Mouse (Mus musculus): ENCODE data around the gene Cyp8b1.
A peak's percentile ranks its signal among the peaks of the same experiment; 100 is the strongest.

Gene Cyp8b1

DNA sequence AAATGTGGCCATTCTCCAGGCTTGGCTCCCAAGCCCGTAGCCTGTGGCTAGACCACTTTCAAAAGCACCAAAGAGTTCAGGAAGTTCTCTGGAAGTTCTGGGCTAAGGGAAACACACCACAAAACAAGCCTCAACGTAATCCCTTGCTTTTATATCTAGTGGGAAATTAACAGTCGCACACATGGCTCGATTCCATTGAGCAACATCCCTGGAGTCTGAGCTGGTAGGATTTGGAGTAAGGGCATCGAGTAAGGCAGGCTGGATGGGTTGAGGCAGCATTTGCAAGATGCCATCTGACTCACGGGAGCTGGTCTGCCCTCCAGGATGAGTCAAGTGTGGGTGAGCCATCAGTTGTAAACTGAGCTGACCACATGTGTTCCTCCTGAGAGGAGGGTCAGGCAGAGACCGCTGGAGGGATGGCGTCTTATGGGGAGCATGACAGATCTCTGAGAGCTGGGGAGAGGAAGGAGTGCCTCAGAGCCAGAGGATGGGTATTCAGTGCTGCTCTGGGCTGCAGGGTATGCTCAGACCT, 1.8 kb downstream of the Cyp8b1 start:
- no peak for DNase-seq

DNA sequence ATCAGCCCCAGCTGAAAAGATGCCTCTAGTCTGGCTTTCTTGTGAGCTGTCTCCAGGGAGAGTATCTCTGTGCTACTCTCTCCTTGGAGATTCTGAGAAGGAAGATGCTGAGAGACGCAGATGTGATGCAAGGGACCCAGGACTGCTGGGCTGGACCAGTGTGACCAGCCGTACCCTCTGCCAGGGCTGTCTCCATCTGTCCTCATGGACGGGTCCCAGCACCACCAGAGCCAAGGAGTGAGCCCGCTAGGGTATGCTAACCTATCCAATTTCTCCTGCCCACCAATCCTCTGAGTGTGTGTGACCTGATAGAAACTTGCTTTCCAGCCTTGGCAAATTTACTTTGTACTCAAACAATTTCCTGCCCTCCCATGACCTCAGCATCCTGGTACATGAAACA, 3.3 kb downstream of the Cyp8b1 start:
- DNase-seq: no peak

DNA sequence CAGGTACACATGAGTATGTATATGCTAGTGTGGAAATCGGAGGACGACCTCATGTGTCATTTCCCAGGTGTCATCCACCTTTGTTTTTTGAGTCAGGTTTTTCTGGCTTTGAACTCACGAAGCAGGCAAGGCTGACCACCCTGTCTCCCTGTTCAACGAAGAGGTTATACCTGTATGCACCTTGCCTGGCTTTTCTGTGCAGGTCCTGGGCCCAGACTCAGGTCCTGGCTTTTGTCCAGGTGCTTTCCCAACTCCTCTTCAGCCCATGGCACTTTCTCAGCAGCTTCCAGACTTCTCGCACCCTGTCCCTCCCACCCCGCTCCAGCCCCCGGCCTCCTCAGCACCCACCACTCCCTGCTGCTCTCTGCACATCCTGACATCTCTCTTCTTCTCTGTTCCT, 4.9 kb downstream of the Cyp8b1 start:
- DNase-seq: no peak

DNA sequence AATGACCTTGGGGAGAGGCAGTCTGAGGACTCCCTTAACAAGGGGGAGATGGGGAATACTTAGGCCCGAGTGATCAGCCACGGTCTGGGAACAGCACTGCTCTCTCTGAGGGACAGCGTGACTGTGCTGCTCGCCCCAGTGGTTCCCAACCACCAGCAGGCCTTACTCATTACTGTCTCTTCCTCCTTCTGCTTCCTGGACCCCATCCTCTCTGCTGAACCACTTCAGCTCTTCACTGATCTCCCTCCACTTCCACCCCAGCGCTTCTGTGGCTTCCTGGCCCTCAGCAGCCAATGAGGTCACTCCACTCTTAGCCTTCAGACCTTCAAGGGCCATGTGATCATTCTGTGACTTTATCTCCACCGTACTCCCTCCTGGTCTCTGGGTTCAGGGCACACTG, 6.5 kb downstream of the Cyp8b1 start:
- DNase-seq: no peak

DNA sequence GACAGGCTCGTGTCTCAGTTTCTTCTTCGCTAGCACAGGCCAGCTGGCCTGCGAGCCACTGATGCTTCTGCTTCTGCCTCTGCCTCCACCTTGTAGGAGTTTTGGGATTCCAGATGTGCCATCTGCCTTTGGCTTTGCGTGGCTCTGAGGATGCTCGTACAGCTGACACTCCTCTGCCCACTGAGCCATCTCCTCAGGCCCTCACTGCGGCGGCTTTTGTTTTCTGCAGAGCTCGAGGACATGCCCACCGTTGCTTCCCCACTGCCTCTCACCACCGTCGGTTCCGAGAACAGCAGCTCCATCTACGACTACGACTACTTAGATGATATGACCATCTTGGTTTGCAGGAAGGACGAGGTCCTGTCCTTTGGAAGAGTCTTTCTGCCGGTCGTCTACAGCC, 7.8 kb downstream of the Cyp8b1 start:
- no peak for DNase-seq

DNA sequence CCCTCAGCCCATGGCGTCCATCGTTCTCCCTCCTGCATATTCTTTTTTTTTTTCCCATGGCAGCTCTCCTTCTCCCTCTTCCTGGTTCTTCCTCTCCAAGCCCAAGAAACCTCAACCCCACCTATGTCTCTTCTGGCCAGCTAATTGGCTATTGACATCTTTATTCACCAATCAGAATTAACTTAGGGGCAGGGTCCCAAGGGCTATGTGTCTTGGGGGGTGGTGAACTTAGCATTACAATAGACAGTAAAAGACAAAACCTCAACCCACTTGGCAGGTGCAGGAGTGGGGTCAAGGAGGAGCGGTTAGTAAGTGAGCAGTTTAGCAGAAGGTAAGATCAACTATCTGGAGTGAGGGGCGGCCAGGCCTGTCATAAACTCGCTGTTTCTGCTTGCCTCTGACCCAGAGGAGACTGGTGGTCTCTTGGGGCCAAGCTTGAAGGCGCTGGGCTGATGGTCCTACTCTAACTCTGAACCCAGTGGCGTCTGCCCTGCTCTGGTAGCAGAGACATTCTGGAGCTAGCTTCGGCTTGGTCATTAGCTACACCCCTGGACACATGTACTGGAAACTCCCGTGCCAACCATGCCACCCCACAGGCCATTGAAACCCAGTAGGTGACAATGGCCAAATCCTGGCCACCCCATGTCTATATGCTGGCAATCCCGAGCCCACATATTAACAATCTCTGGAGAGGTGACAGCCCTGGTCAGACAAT, 8.6 kb downstream of the Cyp8b1 start:
- DNase-seq: no peak

DNA sequence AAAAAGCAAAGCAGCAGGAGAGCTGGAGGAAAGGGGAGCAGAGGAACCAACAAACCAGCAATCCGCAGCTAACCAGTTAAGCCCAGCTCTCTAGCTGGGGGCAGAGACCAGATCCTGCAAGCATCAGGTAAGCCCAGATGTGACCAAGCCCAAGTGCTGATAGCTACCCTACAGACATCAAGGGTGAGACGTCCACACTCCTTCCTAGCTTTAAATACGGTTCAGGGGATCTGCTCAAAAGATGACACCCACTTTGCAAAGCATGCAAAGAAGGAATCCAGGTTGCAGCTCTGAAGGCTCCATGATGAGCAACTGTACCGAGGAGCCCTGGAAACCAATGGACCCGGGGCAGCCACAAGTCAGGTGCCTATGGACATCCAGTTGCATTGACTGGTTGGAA, 9.6 kb downstream of the Cyp8b1 start:
- DNase-seq: no peak

DNA sequence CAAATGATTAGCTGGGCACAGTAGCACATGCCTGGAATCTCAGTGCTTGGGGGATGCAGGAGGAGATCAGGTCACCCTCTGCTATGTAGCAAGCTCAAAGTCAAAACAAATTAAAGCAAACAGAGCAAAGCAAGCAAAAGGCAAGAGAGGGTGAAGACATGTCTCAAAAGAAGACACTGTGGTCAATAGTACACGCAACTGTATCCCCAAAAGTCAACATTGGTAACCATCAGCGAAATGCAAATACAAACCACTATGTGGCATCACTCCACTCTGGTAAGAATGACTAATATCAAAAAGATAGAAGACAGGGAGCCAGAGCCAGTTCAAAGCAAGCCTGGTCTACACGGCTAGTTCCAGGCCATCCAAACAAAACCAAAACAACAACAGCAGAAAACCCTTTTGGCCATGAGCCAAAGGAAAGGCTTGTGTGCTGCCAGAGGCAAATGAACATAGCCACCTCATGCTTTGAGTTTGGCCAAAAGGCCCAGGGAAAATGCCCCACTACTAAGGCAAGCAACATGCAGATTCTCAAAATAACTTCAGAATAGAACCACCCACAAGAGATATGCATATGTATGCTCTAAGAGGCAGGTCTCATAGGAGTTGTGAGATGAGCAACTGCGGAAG, 10.4 kb downstream of the Cyp8b1 start:
- no peak for DNase-seq

DNA sequence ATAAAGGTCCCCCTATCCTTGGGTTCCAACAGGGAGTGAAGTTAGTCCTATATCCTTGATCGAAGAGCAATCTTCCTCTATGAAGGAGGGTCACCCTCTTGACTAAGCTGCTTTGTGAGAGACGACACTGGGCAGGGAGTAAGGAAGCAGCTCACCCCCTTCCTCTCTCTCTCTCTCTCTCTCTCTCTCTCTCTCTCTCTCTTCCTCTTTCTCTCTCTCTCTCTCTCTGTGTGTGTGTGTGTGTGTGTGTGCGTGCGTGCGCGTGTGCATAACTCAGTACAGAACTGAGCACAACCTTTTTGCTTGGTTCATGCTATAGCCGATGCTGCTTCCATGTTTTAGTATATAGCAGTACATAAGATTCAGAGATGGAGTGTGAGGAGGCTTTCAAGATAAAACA, 11.2 kb downstream of the Cyp8b1 start:
- no peak for DNase-seq

DNA sequence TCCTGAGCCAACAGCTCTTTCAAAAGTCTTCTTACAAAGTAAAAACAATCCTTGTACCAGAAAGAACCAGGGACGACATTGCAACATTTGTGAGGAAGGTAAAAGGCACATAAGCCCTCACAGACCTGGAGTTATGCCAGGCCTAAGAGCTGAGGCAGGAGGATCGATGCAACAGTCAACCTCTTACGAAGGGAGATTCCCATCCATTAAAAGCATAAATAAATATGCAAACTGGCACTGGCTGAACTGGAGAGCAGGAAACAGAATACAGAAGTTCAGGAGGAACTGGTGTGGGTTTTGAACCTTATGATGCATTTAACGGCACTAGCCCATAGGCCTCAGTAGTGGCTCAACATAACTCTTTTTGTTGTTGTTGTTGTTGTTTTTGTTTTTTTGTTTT, 11.8 kb downstream of the Cyp8b1 start:
- DNase-seq: no peak

DNA sequence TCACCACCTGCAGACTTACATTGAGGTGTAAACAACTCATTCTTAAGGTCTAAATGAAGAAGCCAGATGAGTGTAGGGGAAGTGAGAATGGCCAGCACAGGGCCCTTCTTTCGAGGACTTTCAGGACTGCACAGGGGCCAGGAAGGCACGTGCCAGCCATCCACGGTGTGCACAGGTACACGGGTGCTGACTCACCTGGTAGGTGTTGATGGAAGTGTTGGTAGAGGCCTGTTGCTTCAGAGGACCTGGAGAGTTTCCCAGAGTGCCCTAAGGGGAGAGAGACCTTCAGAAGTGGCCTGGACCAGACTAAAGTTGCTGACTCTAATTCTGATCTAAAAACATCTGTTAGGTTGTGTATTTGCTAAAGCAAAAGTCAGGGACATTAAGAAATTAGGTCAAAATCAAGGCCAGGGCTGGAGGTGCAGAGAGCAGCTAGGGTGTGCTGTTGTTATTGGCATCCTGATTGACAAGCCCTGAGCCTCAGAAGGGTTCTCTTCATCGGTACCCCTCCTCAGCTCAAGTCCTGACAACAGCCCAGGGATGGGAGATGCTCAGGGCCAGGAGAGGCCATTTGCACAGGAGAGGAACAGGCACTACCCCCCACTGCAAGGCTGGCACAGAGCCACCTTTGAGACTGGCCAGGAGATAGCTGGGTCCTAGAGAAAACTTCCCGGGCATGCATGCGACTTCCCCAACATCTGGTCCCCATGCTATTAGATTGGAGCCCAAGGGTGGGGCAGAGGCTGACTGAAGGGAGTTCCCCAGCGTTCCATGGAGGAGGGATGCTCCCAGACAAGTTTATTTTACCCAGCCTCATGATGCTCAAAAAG, 12.4 kb downstream of the Cyp8b1 start:
- no peak for DNase-seq

DNA sequence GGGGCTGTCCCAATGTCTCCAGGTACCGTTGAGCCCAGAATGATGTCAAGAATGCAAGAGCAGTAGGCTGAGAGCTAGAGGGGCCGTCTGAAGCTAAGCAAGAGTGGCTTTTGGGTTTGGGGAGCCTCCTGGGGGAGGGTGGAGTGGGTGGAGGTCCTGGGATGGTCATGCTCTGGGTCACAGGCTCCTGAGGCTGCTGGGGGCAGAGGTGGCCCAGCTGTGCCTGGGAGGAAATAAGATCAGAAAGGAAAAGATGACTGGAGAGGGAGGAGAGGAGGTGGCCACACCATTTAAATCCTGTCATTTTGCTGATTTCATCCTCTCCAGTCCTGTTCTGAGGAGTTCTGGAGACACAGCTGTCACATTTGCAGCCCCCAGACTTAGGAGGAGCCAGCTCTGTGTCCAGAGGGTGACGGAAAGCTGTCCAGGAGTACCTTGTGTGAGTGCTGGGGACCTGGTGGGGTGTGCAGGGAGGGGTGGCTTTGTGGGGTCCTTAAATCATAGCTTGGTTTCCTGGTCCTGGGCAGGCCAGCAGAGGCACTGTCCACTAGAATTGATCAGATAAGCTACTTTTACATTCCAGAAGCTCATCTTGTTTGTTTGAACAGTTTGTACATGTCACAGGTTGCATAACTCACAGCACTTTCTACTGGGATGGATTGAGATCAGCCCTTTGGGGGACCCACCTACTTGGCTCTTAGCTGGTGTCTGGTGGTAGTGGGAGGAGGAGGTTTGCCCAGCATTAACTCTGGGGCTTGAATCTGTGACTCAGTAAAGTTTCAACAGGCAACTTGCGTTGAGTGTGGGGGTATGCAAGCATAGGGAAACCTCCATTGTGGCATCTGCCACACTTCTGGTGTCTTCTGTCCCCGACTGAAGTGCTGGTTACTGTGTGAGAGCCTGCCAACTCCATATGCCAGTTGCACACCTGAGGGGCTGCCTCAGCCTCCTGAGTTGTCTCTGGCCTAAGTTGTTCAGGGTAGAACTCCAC, 14.1 kb downstream of the Cyp8b1 start:
- no peak for DNase-seq

DNA sequence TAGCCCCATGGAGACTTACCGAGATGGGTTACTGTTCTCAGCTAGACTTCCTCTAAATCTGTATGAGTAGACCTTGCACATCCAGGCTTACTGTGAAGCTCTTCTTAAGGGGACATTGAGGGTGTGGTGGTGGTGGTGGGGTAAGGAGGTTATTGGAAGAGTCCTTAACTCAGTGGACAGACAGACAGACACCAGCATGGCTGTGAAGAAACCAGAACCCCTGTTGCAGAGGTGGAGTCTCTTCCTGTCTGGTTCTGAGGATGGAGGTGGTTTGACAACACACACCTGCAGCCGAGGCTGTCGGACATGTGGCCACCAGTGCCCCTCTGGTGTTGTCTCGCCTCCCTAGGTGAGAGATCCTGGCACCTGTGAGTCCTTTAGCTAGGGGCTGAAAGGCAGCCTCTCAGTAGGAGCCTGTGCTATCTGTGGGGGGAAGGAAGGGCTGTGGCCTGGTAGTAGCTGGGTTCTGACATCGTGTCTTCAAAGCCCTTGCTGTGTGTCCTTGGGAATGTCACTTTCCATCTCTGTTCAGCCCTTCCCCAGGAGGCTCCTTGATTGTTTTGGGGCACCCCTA, 15.7 kb downstream of the Cyp8b1 start:
- no peak for DNase-seq

DNA sequence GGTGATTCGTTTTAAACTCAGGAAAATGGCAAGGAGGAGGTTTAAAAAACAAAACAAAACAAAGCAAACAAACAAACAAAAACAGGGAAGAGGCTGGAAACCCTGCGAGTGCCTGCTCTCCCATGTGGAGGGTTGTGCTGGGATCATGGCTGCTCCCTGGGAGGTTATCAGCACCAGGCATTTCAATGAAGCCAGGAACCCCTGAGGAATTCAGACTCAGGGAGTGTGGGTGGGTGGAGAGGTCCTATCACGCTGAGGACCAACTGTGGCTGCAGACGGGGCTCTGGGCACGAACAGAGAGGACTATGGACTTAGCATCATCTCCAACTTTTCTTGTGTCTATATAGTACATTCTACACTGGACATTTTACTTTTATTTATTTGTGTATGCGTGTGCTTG, 16.8 kb downstream of the Cyp8b1 start:
- DNase-seq: no peak

DNA sequence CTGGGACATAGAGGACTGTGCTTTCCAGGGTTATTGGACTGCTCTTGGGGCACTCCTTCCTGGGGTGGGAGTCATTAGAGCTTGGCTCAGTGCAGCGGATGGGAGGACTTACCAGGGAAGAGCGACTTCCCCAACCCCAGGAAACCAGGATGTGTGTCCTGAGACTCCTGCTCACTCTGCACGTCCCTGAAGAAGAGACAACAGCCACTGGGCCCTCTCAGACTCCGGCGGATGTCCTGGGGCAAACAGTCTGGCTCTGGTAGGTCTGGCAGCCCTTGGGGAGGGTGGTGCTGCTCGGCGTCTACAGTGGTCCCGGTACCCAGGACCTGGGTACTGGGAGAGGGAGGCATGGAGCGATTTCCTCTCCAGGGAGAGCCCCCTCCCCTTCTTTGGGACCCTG, 17.9 kb downstream of the Cyp8b1 start, which contains the start of gene Ackr2:
Gene Ackr2, plus strand, starts transcription at position 111 of the 400 bp plus-strand sequence.
- peak; percentile 38 for DNase-seq

DNA sequence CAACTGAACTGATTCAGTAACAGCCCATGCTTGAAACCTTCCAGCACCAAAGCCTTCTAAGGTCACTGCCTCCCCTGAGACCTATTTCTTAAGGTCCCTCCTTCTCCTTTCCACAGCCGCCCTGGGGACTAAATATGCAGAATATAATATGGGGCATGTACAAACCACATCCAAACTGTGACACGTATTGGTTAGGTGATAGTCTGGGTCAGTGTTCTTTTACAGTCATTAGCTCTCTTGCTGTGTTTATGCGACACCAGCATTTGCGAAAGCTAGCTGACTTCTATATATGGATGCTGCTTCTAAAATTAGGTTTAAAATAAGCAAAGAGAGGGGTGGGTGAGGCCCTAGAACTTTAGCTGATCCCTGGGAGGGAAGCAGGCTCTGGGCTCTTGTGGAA, 19.3 kb downstream of the Cyp8b1 start:
- no peak for DNase-seq

DNA sequence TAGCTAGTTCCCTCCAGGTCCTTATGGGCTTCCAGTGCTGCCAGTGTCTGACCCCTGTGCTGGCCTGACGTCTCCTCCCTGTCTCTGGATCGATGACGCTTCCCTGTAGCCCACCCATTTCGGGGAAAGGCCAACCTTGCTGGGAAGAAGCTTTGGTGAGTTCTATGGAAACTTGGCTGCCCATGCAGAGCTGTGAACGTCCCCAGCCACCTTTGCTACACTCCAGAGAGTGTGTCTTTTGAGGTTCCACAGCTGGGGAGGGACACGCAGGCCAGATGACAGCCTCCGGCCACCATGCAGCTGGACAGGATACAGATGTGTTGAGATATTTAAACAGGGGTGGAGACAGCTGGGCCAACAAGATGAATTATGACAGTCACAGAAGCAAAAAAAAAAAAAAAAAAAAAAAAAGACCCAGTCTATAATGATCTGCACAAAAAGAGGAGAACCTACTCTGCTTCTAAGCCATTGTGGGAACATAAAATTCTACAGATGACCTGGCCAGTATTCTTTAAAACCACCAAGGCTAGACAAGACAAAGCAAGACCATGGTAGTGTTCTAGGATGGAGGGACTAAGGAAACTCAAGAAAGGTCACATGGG, 20.6 kb downstream of the Cyp8b1 start:
- peak; percentile 41 for DNase-seq

DNA sequence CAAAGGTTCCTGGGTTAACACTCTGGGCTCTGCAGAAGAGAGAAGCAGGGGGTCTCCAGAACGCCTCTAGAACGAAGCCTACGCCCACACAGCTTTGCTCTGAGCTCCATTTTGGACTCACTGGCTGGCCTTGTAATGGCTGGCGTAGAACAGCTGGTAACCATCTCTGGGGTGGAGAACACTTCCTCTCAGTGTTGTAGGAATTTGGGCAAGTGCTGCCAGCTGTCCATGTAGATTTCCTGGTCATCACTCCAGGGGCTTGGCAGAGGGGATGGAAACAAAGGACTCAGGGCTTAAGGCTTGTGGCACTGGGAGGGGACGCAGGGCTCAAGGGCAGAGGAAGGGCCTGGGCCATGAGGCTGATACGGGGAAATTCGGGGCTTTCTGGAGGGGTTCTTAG, 21.7 kb downstream of the Cyp8b1 start:
- DNase-seq: no peak

DNA sequence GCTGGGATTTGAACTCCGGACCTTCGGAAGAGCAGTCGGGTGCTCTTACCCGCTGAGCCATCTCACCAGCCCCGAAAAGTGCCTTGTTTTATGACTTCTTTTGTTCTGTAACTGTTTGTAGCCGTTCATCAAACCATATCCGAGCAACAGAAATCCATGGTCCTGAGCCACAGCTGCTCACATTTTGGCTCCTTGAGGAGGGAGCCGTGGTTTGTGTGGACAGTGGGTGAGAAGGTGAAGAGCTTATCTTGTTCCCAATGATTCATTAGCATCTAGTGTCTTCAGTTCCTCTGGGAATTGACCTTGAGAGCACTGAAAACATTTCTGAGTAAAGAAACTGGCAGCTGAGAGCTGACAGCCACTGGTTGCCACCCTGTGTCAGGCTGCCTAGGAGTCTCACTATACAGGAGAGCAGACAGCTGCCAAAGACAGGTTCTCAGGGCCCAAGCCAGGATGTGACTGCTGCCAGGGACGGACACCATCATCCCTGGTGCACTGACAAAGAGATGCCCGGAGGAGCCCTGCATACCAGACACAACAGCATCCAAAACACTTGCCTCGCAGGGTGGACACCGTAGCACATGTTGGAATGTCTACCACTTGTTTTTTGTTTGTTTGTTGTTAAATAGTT, 23.9 kb downstream of the Cyp8b1 start:
- DNase-seq: no peak

DNA sequence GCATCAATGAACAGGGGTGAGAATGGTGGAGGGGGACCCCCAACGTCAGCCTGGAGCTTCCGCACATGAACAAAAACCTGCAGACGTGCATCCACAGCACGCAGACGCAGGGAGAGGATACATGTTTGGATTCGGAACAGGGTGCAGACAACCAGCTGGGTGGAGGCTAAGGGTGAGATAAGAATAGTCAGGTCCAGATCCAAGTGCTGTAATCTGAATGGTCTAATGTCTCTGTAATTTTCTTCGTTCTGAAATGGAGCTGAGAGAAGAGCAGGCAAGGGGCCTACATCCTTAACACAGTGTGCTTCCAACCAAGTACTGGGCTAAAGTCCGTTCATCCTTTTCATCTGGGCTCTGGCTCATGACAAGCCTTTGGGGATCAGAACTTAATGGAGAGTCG, 24.8 kb downstream of the Cyp8b1 start:
- no peak for DNase-seq

DNA sequence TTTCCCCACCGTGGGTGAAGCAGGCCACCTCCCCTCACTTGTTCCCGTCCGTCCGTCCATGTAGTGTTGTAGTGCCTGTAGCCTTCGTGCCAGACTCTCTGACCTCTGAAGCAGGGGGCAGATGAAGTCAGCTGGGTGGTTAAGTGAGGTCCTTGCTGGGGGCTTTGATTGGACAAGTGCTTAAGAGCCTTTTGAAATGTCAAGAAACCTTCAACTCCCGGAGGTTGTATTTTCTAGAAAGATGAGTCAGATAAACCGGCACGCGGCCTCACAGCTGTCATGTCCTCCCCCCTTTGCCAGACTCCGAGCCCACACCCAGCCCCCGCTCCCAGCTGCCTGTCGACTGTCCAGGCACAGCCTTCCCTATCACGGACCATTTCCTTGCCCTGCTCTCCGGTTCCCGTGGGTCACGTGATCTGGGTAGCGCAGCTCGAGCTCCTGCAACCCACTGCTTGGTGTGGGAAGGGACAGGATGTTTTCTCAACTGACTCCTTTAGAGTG, 25.6 kb downstream of the Cyp8b1 start:
- peak; percentile 75 for DNase-seq
